Mouse (Mus musculus) forelimb bud, embryonic 11.5 days (tissue): ENCODE data around the gene Kif6.

Experiments used
- DNase-seq: peaks from one replicate; pipeline ENCODE4 v3.0.0-alpha.2; 2012; ENCODE audit warnings: low read depth, low spot score

The Kif6 gene

GRCm38 (mm10) chr17:49788187-49788974 lies 173.4 kb downstream of the Kif6 start:
- DNase-seq: no peak

- no peak for DNase-seq
These were observed 176.6 kb downstream of the Kif6 start for GRCm38 (mm10) chr17:49791546-49791945.

DNA sequence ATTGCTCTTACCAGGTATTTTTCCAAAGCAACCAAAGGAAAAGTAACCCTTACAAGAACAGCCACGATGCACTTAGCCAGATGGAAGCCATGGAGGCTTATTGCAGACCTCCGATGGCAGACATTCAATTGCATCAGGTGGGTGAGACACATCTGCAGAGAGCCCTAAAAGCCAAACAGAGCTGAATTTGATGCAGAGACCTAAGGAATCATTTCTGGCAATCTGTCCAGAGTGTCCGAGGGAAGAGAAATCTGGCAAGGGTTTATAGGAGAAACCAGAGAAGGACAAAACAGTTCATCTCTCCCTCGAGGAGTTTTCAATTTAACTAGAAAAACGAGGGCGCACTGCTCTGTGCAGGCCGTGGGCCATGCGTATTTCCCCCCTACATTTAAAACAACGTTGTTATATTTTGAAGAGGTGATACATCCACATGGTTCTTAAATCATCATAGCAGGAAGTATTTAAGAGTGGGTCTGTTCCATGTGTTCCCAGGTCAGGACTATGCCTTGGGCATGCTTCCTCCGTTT lies 177.3 kb downstream of the Kif6 start:
- DNase-seq: no peak

DNA sequence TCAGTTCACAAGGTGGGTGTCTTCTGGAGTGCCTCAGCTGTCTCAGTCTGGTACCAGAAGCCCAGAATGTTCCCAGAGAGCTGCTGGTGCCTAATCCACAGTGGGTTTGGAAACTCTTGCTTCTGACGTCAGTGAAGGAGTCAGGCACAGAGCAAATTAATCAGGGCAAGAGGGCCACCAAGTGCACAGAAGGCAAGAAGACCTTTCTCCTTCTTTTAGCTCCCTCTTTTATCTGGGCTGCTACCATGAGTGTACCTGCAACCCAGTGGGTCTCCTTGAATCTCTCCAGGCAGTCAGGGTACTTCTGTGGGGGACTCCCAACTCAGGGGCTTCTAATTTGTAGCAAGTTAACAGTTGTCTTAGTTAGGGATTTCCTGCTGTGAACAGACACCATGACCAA lies 178.0 kb downstream of the Kif6 start:
- DNase-seq: no peak

DNA sequence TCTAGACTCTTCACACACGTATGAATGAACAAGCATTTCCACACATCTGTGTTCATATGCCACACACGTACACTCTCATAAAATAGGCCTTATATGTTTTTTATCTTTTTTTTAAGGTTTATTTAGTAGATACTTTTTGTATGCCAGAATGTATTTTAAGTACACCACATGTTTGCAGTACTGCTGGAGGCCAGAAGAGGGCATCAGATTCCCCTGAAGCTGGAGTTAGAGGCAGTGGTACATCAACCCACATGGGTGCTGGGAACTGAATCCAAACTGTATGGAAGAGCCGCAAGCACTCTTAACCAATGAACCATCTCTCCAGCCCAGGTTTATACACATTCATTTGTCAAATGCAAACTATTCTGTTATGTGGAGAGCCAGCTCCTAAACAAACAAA lies 179.0 kb downstream of the Kif6 start:
- DNase-seq: no peak

- no peak for DNase-seq
These were observed 180.3 kb downstream of the Kif6 start for GRCm38 (mm10) chr17:49795241-49795640.

DNA sequence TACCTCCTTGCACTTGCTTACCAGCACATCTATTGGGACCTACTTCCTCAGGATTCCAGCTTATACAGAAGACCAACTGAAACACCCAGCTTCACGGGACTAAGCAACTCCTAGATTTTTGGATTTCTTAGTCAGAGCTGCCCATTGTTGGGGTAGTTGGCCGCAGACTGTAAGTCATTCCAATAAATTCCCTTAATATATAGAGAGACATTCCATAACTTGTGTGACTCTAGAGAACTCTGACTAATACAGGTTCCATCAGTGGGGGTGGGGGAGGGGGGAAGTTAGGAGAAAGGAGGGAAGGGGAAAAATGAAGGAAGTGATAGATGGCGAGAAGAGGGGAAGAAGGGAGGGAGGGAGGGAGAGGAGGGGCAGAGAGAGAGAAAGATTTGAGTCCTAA lies 181.2 kb downstream of the Kif6 start:
- no peak for DNase-seq

DNA sequence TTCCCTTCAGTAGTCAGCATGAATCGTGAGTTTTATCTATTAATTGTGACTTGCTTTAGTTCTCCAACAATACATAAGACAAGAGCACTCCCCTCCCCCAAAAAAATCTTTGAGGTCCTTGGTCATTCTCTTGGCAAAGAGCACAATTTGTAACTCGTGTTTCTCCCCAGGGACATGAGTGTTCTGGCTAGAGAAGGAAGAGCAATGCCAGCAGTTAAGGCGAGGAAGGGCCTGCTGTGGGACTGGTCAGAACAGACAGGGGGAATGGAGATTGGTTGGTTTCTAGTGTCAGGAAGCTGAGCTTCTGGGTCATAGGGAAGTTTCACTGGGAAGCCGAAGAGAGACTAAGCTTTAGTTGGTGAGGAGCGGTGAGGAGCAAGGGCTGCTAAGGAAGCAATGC lies 184.2 kb downstream of the Kif6 start:
- DNase-seq: no peak

DNA sequence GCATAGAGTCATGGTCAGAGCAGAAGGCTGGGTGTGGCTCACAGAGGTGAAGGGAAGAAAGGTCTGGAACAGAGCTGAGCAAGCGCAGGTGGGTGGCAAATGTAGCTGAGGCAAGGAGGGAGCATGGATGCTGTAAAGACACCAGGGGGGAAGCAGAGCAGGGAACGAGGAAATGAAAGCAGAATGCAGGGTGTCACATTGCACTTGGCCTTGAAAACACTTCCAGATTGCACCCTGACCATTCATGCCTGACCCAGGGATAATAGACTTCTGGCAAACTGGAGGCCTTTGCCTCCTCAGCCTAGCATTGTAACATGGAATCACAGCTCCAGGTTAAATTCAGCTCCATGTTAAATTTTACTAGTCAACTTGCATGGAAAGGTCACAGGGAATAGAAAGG lies 185.2 kb downstream of the Kif6 start:
- peak; percentile 35 for DNase-seq

DNA sequence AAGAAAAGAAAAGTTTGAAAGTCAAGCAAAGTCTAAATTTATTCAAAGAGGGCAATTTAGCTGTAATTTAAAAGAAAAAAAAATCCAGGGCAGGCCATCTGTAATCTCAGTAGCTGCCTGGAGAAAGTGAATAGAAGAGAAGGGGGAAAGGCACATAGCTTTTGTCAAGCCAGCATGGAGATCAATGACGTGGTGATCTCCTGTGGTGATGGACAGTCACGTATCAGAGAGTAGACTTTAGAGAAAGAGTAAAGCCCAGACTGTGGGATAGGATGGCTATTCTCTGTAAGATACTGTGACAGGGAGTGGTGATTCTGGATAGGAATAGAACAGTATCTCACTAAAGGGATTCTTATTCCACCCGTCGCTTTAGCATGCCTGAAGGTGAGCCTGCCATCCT lies 192.5 kb downstream of the Kif6 start:
- DNase-seq: no peak

DNA sequence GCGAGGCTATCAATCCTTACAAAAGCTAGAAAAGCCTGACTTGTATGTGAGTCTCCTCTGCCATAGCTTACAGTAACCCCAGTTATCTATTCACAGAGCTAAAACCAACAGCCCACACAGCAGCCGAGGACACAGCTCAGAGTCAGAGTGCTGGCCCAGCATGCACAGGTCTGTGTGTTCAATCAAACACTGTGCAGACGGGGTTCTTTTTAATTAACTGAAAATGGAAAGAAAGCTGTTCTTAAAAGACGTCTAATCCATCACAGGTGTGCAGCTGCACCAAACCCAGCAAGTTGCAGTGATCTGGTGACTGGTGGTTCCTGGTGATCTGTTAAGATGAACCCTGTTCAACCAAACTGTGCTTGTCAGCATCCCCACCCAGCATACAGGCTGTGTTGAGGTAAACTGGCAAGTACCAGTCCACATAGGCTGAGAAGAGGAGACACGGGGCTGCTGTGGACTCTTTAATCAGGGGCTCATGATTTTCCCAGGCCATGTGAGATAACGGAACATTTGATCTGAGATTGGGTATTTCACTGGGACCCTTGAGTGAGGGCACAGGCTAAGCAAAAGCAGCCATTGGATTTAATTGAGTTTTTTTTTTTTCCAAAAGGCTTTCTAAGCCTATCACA lies 193.9 kb downstream of the Kif6 start:
- DNase-seq: peak; percentile 26

- no peak for DNase-seq
These were observed 199.1 kb downstream of the Kif6 start for GRCm38 (mm10) chr17:49813893-49814640.

- DNase-seq: peak; percentile 35
These were observed 201.2 kb downstream of the Kif6 start for GRCm38 (mm10) chr17:49816067-49816565.

GRCm38 (mm10) chr17:49816703-49817102 lies 201.8 kb downstream of the Kif6 start:
- peak; percentile 82 for DNase-seq

- DNase-seq: no peak
These were observed 205.3 kb downstream of the Kif6 start for GRCm38 (mm10) chr17:49820203-49820602.

GRCm38 (mm10) chr17:49824142-49824840 lies 209.4 kb downstream of the Kif6 start:
- no peak for DNase-seq

GRCm38 (mm10) chr17:49824841-49825450 lies 210.0 kb downstream of the Kif6 start:
- DNase-seq: no peak

- DNase-seq: no peak
These were observed 210.9 kb downstream of the Kif6 start for GRCm38 (mm10) chr17:49825831-49826230.

- peak; percentile 79 for DNase-seq
These were observed 216.8 kb downstream of the Kif6 start for GRCm38 (mm10) chr17:49831745-49832144.

- DNase-seq: no peak
These were observed 219.2 kb downstream of the Kif6 start for GRCm38 (mm10) chr17:49834044-49834545.

- no peak for DNase-seq
These were observed 222.5 kb downstream of the Kif6 start for GRCm38 (mm10) chr17:49837417-49837816.
